Mouse (Mus musculus): ENCODE results near the gene Nthl1. TPM values are rescaled to one million over a fixed set of nuclear protein-coding genes. Genes with fewer than 3 reads are reported as not detected.

Gene Nthl1
- polyA plus RNA-seq, 1 experiment from 2014 or later, result 5.0 TPM

- H3K4me1 ChIP-seq (replicated peaks; ENCODE audit: control insufficient read depth, insufficient read depth, low read length), result no peaks in the 10 kb centered on the region
Measured at GRCm38 (mm10) chr17:24635024-24635423, 2.5 kb downstream of the Nthl1 start.

GRCm38 (mm10) chr17:24635694-24636093, 3.2 kb downstream of the Nthl1 start:
- peaks cover 10% of the 10 kb centered on the region; the same call in 1 of the 2 replicates for H3K36me3 ChIP-seq (ENCODE audit: control insufficient read depth, insufficient read depth)
- H3K9ac ChIP-seq (ENCODE audit: low read depth, low read length), result no peak overlapping the region
- WGBS, result 88% methylated on average over 5 of the region's 5 CpGs
- H3K9me3 ChIP-seq (ENCODE audit: control insufficient read depth), result no peaks in the 10 kb centered on the region
- H3K4me2 ChIP-seq (replicated peaks; ENCODE audit: low read depth), result no peak overlapping the region
- H3K27me3 ChIP-seq (replicated peaks; ENCODE audit: control insufficient read depth, insufficient read depth, low read length), result no peaks in the 10 kb centered on the region
- H3K4me3 ChIP-seq (ENCODE audit: low read depth, low read length), result no peak overlapping the region
- TF ChIP-seq CTCF (IDR thresholded peaks at IDR 0.05; ENCODE audit: low read depth), result no peak
- no peak overlapping the region for H3K27ac ChIP-seq (ENCODE audit: low read depth, low read length)
- no peak for ATAC-seq
- H3K4me1 ChIP-seq (replicated peaks; ENCODE audit: control insufficient read depth, insufficient read depth, low read length), result no peaks in the 10 kb centered on the region

More at GRCm38 (mm10) chr17:24635024-24635423, 2.5 kb downstream of the Nthl1 start:
- H3K27ac ChIP-seq (ENCODE audit: low read depth, low read length), result no peak overlapping the region
- no peak for TF ChIP-seq CTCF (IDR thresholded peaks at IDR 0.05; ENCODE audit: low read depth)
- H3K4me2 ChIP-seq (replicated peaks; ENCODE audit: low read depth), result no peak overlapping the region
- no peak overlapping the region for H3K4me3 ChIP-seq (ENCODE audit: low read depth, low read length)
- ATAC-seq, result no peak
- WGBS, result 69% methylated on average over 4 of the region's 4 CpGs
- no peaks in the 10 kb centered on the region for H3K27me3 ChIP-seq (replicated peaks; ENCODE audit: control insufficient read depth, insufficient read depth, low read length)
- H3K36me3 ChIP-seq (ENCODE audit: control insufficient read depth, insufficient read depth), result peaks cover 10% of the 10 kb centered on the region; the same call in 1 of the 2 replicates
- H3K9me3 ChIP-seq (ENCODE audit: control insufficient read depth), result no peaks in the 10 kb centered on the region
- no peak overlapping the region for H3K9ac ChIP-seq (ENCODE audit: low read depth, low read length)

- H3K4me1 ChIP-seq (replicated peaks; ENCODE audit: control insufficient read depth, insufficient read depth, low read length), result no peaks in the 10 kb centered on the region
- no peak overlapping the region for H3K27ac ChIP-seq (ENCODE audit: low read depth, low read length)
- WGBS, result 78% methylated on average over 5 of the region's 5 CpGs
- H3K36me3 ChIP-seq (ENCODE audit: control insufficient read depth, insufficient read depth), result peaks cover 14% of the 10 kb centered on the region; the same call in 1 of the 2 replicates
- no peaks in the 10 kb centered on the region for H3K27me3 ChIP-seq (replicated peaks; ENCODE audit: control insufficient read depth, insufficient read depth, low read length)
- H3K9me3 ChIP-seq (ENCODE audit: control insufficient read depth), result no peaks in the 10 kb centered on the region
- no peak overlapping the region for H3K4me3 ChIP-seq (ENCODE audit: low read depth, low read length)
- H3K9ac ChIP-seq (ENCODE audit: low read depth, low read length), result no peak overlapping the region
- TF ChIP-seq CTCF (IDR thresholded peaks at IDR 0.05; ENCODE audit: low read depth), result no peak
- no peak overlapping the region for H3K4me2 ChIP-seq (replicated peaks; ENCODE audit: low read depth)
- ATAC-seq, result no peak
Measured at GRCm38 (mm10) chr17:24636781-24637481, 4.5 kb downstream of the Nthl1 start.

- Histone ChIP-seq H3K9me3 (ENCODE audit: control insufficient read depth) (no peaks in the 10 kb centered on the region), H3K9ac (ENCODE audit: low read depth, low read length) (no peak overlapping the region), H3K4me3 (ENCODE audit: low read depth, low read length) (no peak overlapping the region), H3K4me2 (replicated peaks; ENCODE audit: low read depth) (no peak overlapping the region), H3K27me3 (replicated peaks; ENCODE audit: control insufficient read depth, insufficient read depth, low read length) (no peaks in the 10 kb centered on the region), H3K36me3 (ENCODE audit: control insufficient read depth, insufficient read depth) (peaks cover 16% of the 10 kb centered on the region; the same call in 1 of the 2 replicates), H3K27ac (ENCODE audit: low read depth, low read length) (peak overlapping the region; percentile 70), H3K4me1 (replicated peaks; ENCODE audit: control insufficient read depth, insufficient read depth, low read length) (no peaks in the 10 kb centered on the region)
- TF ChIP-seq CTCF (IDR thresholded peaks at IDR 0.05; ENCODE audit: low read depth), result no peak
- 77% methylated on average over 4 of the region's 4 CpGs for WGBS
- peak; percentile 1; the same call in 1 of the 2 replicates for ATAC-seq
Measured at GRCm38 (mm10) chr17:24638214-24638613, 5.7 kb downstream of the Nthl1 start.

GRCm38 (mm10) chr17:24638840-24639239, 6.4 kb downstream of the Nthl1 start:
- TF ChIP-seq CTCF (IDR thresholded peaks at IDR 0.05; ENCODE audit: low read depth), result no peak
- H3K9me3 ChIP-seq (ENCODE audit: control insufficient read depth), result no peaks in the 10 kb centered on the region
- no peak overlapping the region for H3K9ac ChIP-seq (ENCODE audit: low read depth, low read length)
- peak; percentile 34; the same call in 1 of the 2 replicates for ATAC-seq
- H3K4me1 ChIP-seq (replicated peaks; ENCODE audit: control insufficient read depth, insufficient read depth, low read length), result no peaks in the 10 kb centered on the region
- no peak overlapping the region for H3K4me2 ChIP-seq (replicated peaks; ENCODE audit: low read depth)
- H3K27ac ChIP-seq (ENCODE audit: low read depth, low read length), result peak overlapping the region; percentile 70
- WGBS, result 68% methylated on average over 9 of the region's 9 CpGs
- no peak overlapping the region for H3K4me3 ChIP-seq (ENCODE audit: low read depth, low read length)
- H3K36me3 ChIP-seq (ENCODE audit: control insufficient read depth, insufficient read depth), result peaks cover 16% of the 10 kb centered on the region; the same call in 1 of the 2 replicates
- no peaks in the 10 kb centered on the region for H3K27me3 ChIP-seq (replicated peaks; ENCODE audit: control insufficient read depth, insufficient read depth, low read length)

- ATAC-seq, result no peak
- Histone ChIP-seq H3K4me3 (ENCODE audit: low read depth, low read length) (no peak overlapping the region), H3K36me3 (ENCODE audit: control insufficient read depth, insufficient read depth) (peaks cover 16% of the 10 kb centered on the region; the same call in 1 of the 2 replicates), H3K4me1 (replicated peaks; ENCODE audit: control insufficient read depth, insufficient read depth, low read length) (no peaks in the 10 kb centered on the region), H3K27me3 (replicated peaks; ENCODE audit: control insufficient read depth, insufficient read depth, low read length) (no peaks in the 10 kb centered on the region), H3K4me2 (replicated peaks; ENCODE audit: low read depth) (no peak overlapping the region), H3K9me3 (ENCODE audit: control insufficient read depth) (no peaks in the 10 kb centered on the region), H3K9ac (ENCODE audit: low read depth, low read length) (no peak overlapping the region), H3K27ac (ENCODE audit: low read depth, low read length) (peak overlapping the region; percentile 70)
- TF ChIP-seq CTCF (IDR thresholded peaks at IDR 0.05; ENCODE audit: low read depth), result no peak
- WGBS, result 70% methylated on average over 5 of the region's 5 CpGs
Measured at GRCm38 (mm10) chr17:24639571-24639988, 7.1 kb downstream of the Nthl1 start.

All from intestine, postnatal 0 days (tissue).